Mouse (Mus musculus): Measurements from ENCODE around the gene Noto. TPM values are rescaled to one million over a fixed set of nuclear protein-coding genes. Genes with fewer than 3 reads are reported as not detected.

Gene Noto
- not detected for polyA plus RNA-seq (2014; fragmentation: Illumina TruSeq; extraction: RNeasy Lipid Tissue Mini Kit (QIAGEN cat#74804); ENCODE audit: low read depth, low replicate concordance)

GRCm38 (mm10) chr6:85423836-85424379 is at the start of gene Noto:
TSS of gene Noto (plus strand) at chr6:85423886.

GRCm38 (mm10) chr6:85373951-85374733 is 49.5 kb upstream of the Noto start, which contains the start of gene Rab11fip5:
TSS of gene Rab11fip5 (minus strand) at chr6:85374634.

GRCm38 (mm10) chr6:85431842-85432431 is 8.3 kb downstream of the Noto start, which contains the start of gene Smyd5:
TSS of gene Smyd5 (plus strand) at chr6:85431989.

GRCm38 (mm10) chr6:85450697-85451663 is 27.3 kb downstream of the Noto start, which contains the start of gene Cct7:
TSS of gene Cct7 (plus strand) at chr6:85451514.

GRCm38 (mm10) chr6:85451664-85452410 is 28.2 kb downstream of the Noto start, which contains the start of gene Pradc1:
TSS of gene Pradc1 (minus strand) at chr6:85451970.

Other genes with a start within 250 kb of the Noto start
- not detected for gene Emx1, start 236.4 kb upstream of the Noto start, polyA plus RNA-seq (2014; fragmentation: Illumina TruSeq; extraction: RNeasy Lipid Tissue Mini Kit (QIAGEN cat#74804); ENCODE audit: low read depth, low replicate concordance)
- 4.1 TPM for gene Sfxn5, start 90.5 kb upstream of the Noto start, polyA plus RNA-seq (2014; fragmentation: Illumina TruSeq; extraction: RNeasy Lipid Tissue Mini Kit (QIAGEN cat#74804); ENCODE audit: low read depth, low replicate concordance)
- 52.2 TPM for gene Rab11fip5, start 49.3 kb upstream of the Noto start, polyA plus RNA-seq (2014; fragmentation: Illumina TruSeq; extraction: RNeasy Lipid Tissue Mini Kit (QIAGEN cat#74804); ENCODE audit: low read depth, low replicate concordance)
- 16.5 TPM for gene Smyd5, start 8.1 kb downstream of the Noto start, polyA plus RNA-seq (2014; fragmentation: Illumina TruSeq; extraction: RNeasy Lipid Tissue Mini Kit (QIAGEN cat#74804); ENCODE audit: low read depth, low replicate concordance)
- 156 TPM for gene Cct7, start 27.6 kb downstream of the Noto start, polyA plus RNA-seq (2014; fragmentation: Illumina TruSeq; extraction: RNeasy Lipid Tissue Mini Kit (QIAGEN cat#74804); ENCODE audit: low read depth, low replicate concordance)
- 20.1 TPM for gene Pradc1, start 28.1 kb downstream of the Noto start, polyA plus RNA-seq (2014; fragmentation: Illumina TruSeq; extraction: RNeasy Lipid Tissue Mini Kit (QIAGEN cat#74804); ENCODE audit: low read depth, low replicate concordance)
- not detected for gene Fbxo41, start 79.1 kb downstream of the Noto start, polyA plus RNA-seq (2014; fragmentation: Illumina TruSeq; extraction: RNeasy Lipid Tissue Mini Kit (QIAGEN cat#74804); ENCODE audit: low read depth, low replicate concordance)
- gene Egr4, start 89.7 kb downstream of the Noto start, polyA plus RNA-seq (2014; fragmentation: Illumina TruSeq; extraction: RNeasy Lipid Tissue Mini Kit (QIAGEN cat#74804); ENCODE audit: low read depth, low replicate concordance) = not detected
- 1.2 TPM for gene Alms1, start 163.6 kb downstream of the Noto start, polyA plus RNA-seq (2014; fragmentation: Illumina TruSeq; extraction: RNeasy Lipid Tissue Mini Kit (QIAGEN cat#74804); ENCODE audit: low read depth, low replicate concordance)